Mouse (Mus musculus): ENCODE measurements around the gene Ptgds. TPM values are rescaled to one million over a fixed set of nuclear protein-coding genes. Genes with fewer than 3 reads are reported as not detected.

The Ptgds gene
- polyA plus RNA-seq, 2 experiments = 0.17 to 0.96 TPM

DNA sequence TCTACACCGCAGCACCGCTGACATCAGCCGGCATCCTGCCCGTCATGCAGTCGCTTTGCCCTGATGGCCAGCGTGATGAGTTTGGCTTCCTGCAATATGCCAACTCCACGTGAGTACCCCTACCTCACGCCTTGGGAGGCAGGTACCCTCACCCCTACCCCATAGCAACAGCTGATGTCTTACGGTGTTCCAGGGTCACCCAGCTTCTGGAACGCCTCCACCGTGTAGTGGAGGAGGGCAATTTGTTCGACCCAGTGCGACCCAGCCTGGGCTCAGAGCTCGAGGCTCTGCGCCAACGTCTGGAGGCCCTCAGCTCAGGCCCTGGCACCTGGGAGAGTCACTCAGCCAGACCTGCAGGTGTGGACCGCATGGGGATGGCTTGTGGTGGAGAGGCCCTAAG lies 36.7 kb downstream of the Ptgds start:
- Histone ChIP-seq H3K27me3 (ENCODE audit: control insufficient read depth, insufficient read depth, low read length) (peaks cover 7% of the 10 kb centered on the region), H3K9me3 (ENCODE audit: control insufficient read depth, low read length) (no peaks in the 10 kb centered on the region), H3K9ac (replicated peaks) (no peak overlapping the region), H3K27ac (no peak overlapping the region), H3K4me1 (replicated peaks; ENCODE audit: control insufficient read depth in 2 of 2, insufficient read depth in 2 of 2, low read length in 1 of 2) (no peaks in the 10 kb centered on the region), H3K4me3 (ENCODE audit: insufficient read depth in 1 of 2, low read depth in 2 of 2, low read length in 2 of 2) (no peak overlapping the region), H3K4me2 (ENCODE audit: low read depth) (no peak overlapping the region), H3K36me3 (replicated peaks; ENCODE audit: control insufficient read depth, insufficient read depth, low read depth) (no peaks in the 10 kb centered on the region)
- no peak for TF ChIP-seq EP300 (IDR thresholded peaks at IDR 0.05; ENCODE audit: low read depth)
- no peak for TF ChIP-seq CTCF (IDR thresholded peaks at IDR 0.05; ENCODE audit: low read depth)
- DNase-seq (ENCODE audit: low read depth in 3 of 3, low spot score in 3 of 3) (no peak), ATAC-seq (ENCODE audit: insufficient read depth) (no peak)
- 76% methylated on average over 17 of the region's 17 CpGs for WGBS (ENCODE audit: insufficient replicate concordance)

DNA sequence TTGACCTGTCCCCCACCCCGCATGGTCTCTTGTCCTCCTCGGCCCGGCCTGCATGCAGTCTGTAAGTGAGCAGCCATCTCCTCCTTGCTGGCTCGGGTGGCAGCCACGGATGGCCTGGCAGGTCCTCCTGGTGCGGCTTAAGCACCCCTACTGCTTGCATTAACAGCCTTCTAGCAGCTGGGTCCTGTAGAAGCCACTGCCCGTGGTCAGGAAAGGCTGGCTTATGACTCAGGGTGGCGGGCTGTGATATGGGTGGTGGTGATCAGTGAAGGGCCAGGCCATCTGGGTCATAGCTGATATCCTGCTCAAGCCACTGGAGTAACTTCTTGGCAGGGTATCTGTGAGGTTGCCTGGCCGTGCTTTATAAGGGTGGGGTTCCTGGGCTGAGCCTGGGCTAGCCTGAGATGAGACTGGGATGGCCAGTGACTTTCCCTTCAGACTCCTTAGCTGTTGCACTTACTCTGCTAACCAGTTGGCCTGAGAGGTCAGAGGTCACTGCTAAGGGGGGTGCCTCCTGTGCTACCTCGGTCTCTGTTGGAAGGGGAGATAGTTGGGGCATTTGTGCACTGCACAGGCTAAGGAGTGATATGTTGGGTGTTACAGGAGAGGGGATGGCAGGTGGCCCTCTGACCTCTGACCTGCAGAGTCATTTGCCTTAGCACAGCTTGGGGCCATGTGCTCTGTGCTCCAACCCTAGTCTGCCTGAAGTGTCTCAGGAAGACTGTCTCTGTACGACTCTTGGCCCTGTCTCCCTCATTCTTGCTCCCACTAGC lies 37.3 kb downstream of the Ptgds start:
- no peak for DNase-seq (ENCODE audit: low read depth in 3 of 3, low spot score in 3 of 3)
- H3K27ac ChIP-seq = no peak overlapping the region
- H3K27me3 ChIP-seq (ENCODE audit: control insufficient read depth, insufficient read depth, low read length) = peaks cover 7% of the 10 kb centered on the region
- no peak overlapping the region for H3K9ac ChIP-seq (replicated peaks)
- no peak overlapping the region for H3K4me2 ChIP-seq (ENCODE audit: low read depth)
- ATAC-seq (ENCODE audit: insufficient read depth) = no peak
- no peak overlapping the region for H3K4me3 ChIP-seq (ENCODE audit: insufficient read depth in 1 of 2, low read depth in 2 of 2, low read length in 2 of 2)
- H3K9me3 ChIP-seq (ENCODE audit: control insufficient read depth, low read length) = no peaks in the 10 kb centered on the region
- H3K36me3 ChIP-seq (replicated peaks; ENCODE audit: control insufficient read depth, insufficient read depth, low read depth) = no peaks in the 10 kb centered on the region
- no peak for TF ChIP-seq EP300 (IDR thresholded peaks at IDR 0.05; ENCODE audit: low read depth)
- TF ChIP-seq CTCF (IDR thresholded peaks at IDR 0.05; ENCODE audit: low read depth) = no peak
- whole genome bisulfite sequencing (ENCODE audit: insufficient replicate concordance) = 46% methylated on average over 11 of the region's 11 CpGs
- H3K4me1 ChIP-seq (replicated peaks; ENCODE audit: control insufficient read depth in 2 of 2, insufficient read depth in 2 of 2, low read length in 1 of 2) = no peaks in the 10 kb centered on the region

DNA sequence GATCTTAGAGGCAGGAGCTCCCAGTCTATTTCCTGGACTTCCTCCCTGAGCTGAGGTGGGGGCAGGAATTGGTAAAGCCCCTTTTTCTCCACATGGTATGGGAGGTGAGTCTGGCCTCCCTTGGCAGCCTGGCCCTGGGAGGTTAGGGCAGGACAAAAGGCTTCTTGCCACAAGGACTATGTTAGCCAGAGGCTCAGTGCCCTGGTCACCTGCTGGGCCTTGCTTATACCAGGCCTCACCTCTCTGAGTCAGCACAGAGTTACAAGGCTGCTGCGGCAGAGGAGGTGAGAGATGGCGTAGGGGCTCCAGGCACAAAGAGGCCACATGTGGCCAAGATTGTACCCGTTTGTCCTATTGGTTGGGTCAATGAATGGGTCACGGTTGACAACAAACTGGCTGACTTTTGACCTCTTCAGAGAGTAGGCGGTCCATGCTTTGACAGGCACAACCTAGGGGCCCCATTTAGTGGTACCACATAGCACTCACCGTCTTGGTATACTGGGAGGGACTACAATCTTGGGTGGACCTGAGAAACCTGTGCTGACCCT lies 38.5 kb downstream of the Ptgds start:
- 63% methylated on average over 6 of the region's 6 CpGs for WGBS (ENCODE audit: insufficient replicate concordance)
- Histone ChIP-seq H3K27me3 (ENCODE audit: control insufficient read depth, insufficient read depth, low read length) (peaks cover 7% of the 10 kb centered on the region), H3K36me3 (replicated peaks; ENCODE audit: control insufficient read depth, insufficient read depth, low read depth) (no peaks in the 10 kb centered on the region), H3K4me2 (ENCODE audit: low read depth) (no peak overlapping the region), H3K9ac (replicated peaks) (no peak overlapping the region), H3K9me3 (ENCODE audit: control insufficient read depth, low read length) (no peaks in the 10 kb centered on the region), H3K4me1 (replicated peaks; ENCODE audit: control insufficient read depth in 2 of 2, insufficient read depth in 2 of 2, low read length in 1 of 2) (no peaks in the 10 kb centered on the region), H3K27ac (no peak overlapping the region), H3K4me3 (ENCODE audit: insufficient read depth in 1 of 2, low read depth in 2 of 2, low read length in 2 of 2) (no peak overlapping the region)
- no peak for DNase-seq (ENCODE audit: low read depth in 3 of 3, low spot score in 3 of 3)
- TF ChIP-seq CTCF (IDR thresholded peaks at IDR 0.05; ENCODE audit: low read depth) (no peak), EP300 (IDR thresholded peaks at IDR 0.05; ENCODE audit: low read depth) (no peak)
- ATAC-seq (ENCODE audit: insufficient read depth) = no peak

DNA sequence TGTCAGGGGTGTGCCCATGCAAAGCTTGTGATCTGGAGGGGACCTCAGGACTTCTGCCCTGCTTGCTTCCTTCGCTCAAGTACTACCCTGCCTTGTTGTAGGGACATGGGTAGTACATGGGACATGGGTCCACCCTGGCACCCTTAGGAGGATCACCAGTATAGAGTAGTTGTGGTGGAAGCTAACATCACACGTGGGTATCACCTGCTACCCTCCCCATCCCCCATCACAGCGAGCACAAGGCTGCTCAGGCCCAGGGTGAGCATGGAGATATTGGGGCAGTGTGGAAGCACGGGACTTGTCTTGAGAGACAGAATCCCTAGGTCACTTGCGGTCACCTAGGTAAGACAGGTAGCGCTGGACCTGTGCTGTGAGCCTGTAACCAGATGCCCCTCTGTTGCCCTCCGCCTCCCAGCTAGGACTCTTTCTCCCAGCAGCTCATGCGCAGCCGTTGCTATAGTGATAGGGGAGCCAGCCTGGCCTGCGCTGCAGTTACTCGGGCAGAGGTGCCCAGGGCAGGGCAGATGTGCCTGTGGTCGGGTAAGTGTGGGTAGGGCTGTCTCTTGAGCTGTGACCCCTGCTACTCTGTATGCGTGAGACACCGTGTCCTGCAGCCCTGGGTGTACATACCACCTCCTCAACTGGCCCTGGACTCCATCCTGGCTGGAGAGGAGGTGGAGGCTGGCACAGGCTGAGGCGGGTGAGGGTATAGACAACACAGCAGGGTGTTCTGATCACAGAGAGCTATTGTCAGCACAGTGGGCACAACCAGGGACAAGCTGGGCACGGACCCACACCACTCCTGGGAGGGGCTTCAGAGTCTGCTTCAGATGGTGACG lies 39.2 kb downstream of the Ptgds start:
- ATAC-seq (ENCODE audit: insufficient read depth) (no peak), DNase-seq (ENCODE audit: low read depth in 3 of 3, low spot score in 3 of 3) (no peak)
- H3K9me3 ChIP-seq (ENCODE audit: control insufficient read depth, low read length) = no peaks in the 10 kb centered on the region
- no peak overlapping the region for H3K27ac ChIP-seq
- H3K27me3 ChIP-seq (ENCODE audit: control insufficient read depth, insufficient read depth, low read length) = peaks cover 7% of the 10 kb centered on the region
- no peak overlapping the region for H3K4me2 ChIP-seq (ENCODE audit: low read depth)
- WGBS (ENCODE audit: insufficient replicate concordance) = 68% methylated on average over 17 of the region's 17 CpGs
- H3K4me1 ChIP-seq (replicated peaks; ENCODE audit: control insufficient read depth in 2 of 2, insufficient read depth in 2 of 2, low read length in 1 of 2) = no peaks in the 10 kb centered on the region
- TF ChIP-seq CTCF (IDR thresholded peaks at IDR 0.05; ENCODE audit: low read depth) (no peak), EP300 (IDR thresholded peaks at IDR 0.05; ENCODE audit: low read depth) (no peak)
- H3K36me3 ChIP-seq (replicated peaks; ENCODE audit: control insufficient read depth, insufficient read depth, low read depth) = no peaks in the 10 kb centered on the region
- H3K9ac ChIP-seq (replicated peaks) = no peak overlapping the region
- no peak overlapping the region for H3K4me3 ChIP-seq (ENCODE audit: insufficient read depth in 1 of 2, low read depth in 2 of 2, low read length in 2 of 2)
